Mouse (Mus musculus): ENCODE results near the gene Eif3b. TPM values are rescaled to one million over a fixed set of nuclear protein-coding genes. Genes with fewer than 3 reads are reported as not detected.
"Not testable (repeated sequence)": the region's sequence is repeated elsewhere in the genome, so short reads cannot be mapped to it uniquely, and the experiment has no call there.

Eif3b gene
- polyA plus RNA-seq, 1 experiment from 2014 or later, result 162 TPM

- H3K9ac ChIP-seq (ENCODE audit: low read length), result no peak overlapping the region
- no peaks in the 10 kb centered on the region for H3K9me3 ChIP-seq (ENCODE audit: control insufficient read depth, low read length)
- no peaks in the 10 kb centered on the region for H3K27me3 ChIP-seq (replicated peaks; ENCODE audit: control insufficient read depth, insufficient read depth, low read length)
- no peak for ATAC-seq (replicated peaks; ENCODE audit: low FRiP score, low TSS enrichment, low read depth)
- no peak overlapping the region for H3K4me3 ChIP-seq (ENCODE audit: low read depth, low read length)
- H3K27ac ChIP-seq (ENCODE audit: low read depth), result no peak overlapping the region
- H3K4me1 ChIP-seq (replicated peaks; ENCODE audit: control insufficient read depth, insufficient read depth, low read length), result no peaks in the 10 kb centered on the region
- no peak overlapping the region for H3K4me2 ChIP-seq (ENCODE audit: low read length)
- DNase-seq (ENCODE audit: low spot score), result no peak
- H3K36me3 ChIP-seq (ENCODE audit: control insufficient read depth, insufficient read depth, low read length), result no peaks in the 10 kb centered on the region
Observed at GRCm38 (mm10) chr5:140408801-140409200, 10.3 kb upstream of the Eif3b start.

- 38% methylated on average over 8 of the region's 8 CpGs for WGBS
- Histone ChIP-seq H3K9ac (ENCODE audit: low read length) (no peak overlapping the region), H3K9me3 (ENCODE audit: control insufficient read depth, low read length) (no peaks in the 10 kb centered on the region), H3K36me3 (ENCODE audit: control insufficient read depth, insufficient read depth, low read length) (no peaks in the 10 kb centered on the region), H3K4me1 (replicated peaks; ENCODE audit: control insufficient read depth, insufficient read depth, low read length) (no peaks in the 10 kb centered on the region), H3K27ac (ENCODE audit: low read depth) (no peak overlapping the region), H3K4me3 (ENCODE audit: low read depth, low read length) (no peak overlapping the region), H3K4me2 (ENCODE audit: low read length) (no peak overlapping the region), H3K27me3 (replicated peaks; ENCODE audit: control insufficient read depth, insufficient read depth, low read length) (no peaks in the 10 kb centered on the region)
- no peak for ATAC-seq (replicated peaks; ENCODE audit: low FRiP score, low TSS enrichment, low read depth)
- DNase-seq (ENCODE audit: low spot score), result peak; percentile 72
Observed at GRCm38 (mm10) chr5:140411339-140411738, 7.8 kb upstream of the Eif3b start.

- Histone ChIP-seq H3K36me3 (ENCODE audit: control insufficient read depth, insufficient read depth, low read length) (no peaks in the 10 kb centered on the region), H3K9ac (ENCODE audit: low read length) (no peak overlapping the region), H3K27ac (ENCODE audit: low read depth) (no peak overlapping the region), H3K4me1 (replicated peaks; ENCODE audit: control insufficient read depth, insufficient read depth, low read length) (no peaks in the 10 kb centered on the region), H3K9me3 (ENCODE audit: control insufficient read depth, low read length) (no peaks in the 10 kb centered on the region), H3K4me3 (ENCODE audit: low read depth, low read length) (no peak overlapping the region), H3K4me2 (ENCODE audit: low read length) (no peak overlapping the region), H3K27me3 (replicated peaks; ENCODE audit: control insufficient read depth, insufficient read depth, low read length) (no peaks in the 10 kb centered on the region)
- ATAC-seq (replicated peaks; ENCODE audit: low FRiP score, low TSS enrichment, low read depth) (no peak), DNase-seq (ENCODE audit: low spot score) (no peak)
- WGBS, result 65% methylated on average over 4 of the region's 4 CpGs
Observed at GRCm38 (mm10) chr5:140414647-140415046, 4.5 kb upstream of the Eif3b start.

GRCm38 (mm10) chr5:140418106-140418488, 1.0 kb upstream of the Eif3b start:
- 1% methylated on average over 12 of the region's 12 CpGs for WGBS
- Histone ChIP-seq H3K27me3 (replicated peaks; ENCODE audit: control insufficient read depth, insufficient read depth, low read length) (no peaks in the 10 kb centered on the region), H3K4me3 (ENCODE audit: low read depth, low read length) (peak overlapping the region; percentile 79), H3K4me2 (ENCODE audit: low read length) (peak overlapping the region; percentile 97), H3K9me3 (ENCODE audit: control insufficient read depth, low read length) (no peaks in the 10 kb centered on the region), H3K4me1 (replicated peaks; ENCODE audit: control insufficient read depth, insufficient read depth, low read length) (peaks cover 16% of the 10 kb centered on the region), H3K27ac (ENCODE audit: low read depth) (peak overlapping the region; percentile 97), H3K36me3 (ENCODE audit: control insufficient read depth, insufficient read depth, low read length) (no peaks in the 10 kb centered on the region), H3K9ac (ENCODE audit: low read length) (peak overlapping the region; percentile 94)
- peak; percentile 54 for DNase-seq (ENCODE audit: low spot score)
- ATAC-seq (replicated peaks; ENCODE audit: low FRiP score, low TSS enrichment, low read depth), result no peak

- peak; percentile 10; the same call in 1 of the 2 replicates for ATAC-seq (replicated peaks; ENCODE audit: low FRiP score, low TSS enrichment, low read depth)
Observed at GRCm38 (mm10) chr5:140419442-140420080, 433 bp downstream of the Eif3b start.

GRCm38 (mm10) chr5:140420616-140421015, 1.5 kb downstream of the Eif3b start:
- no peaks in the 10 kb centered on the region for H3K27me3 ChIP-seq (replicated peaks; ENCODE audit: control insufficient read depth, insufficient read depth, low read length)
- H3K27ac ChIP-seq (ENCODE audit: low read depth), result no peak overlapping the region
- no peak for DNase-seq (ENCODE audit: low spot score)
- H3K9ac ChIP-seq (ENCODE audit: low read length), result peak overlapping the region; percentile 94
- 56% methylated on average over 4 of the region's 4 CpGs for WGBS
- H3K4me3 ChIP-seq (ENCODE audit: low read depth, low read length), result peak overlapping the region; percentile 79
- ATAC-seq (replicated peaks; ENCODE audit: low FRiP score, low TSS enrichment, low read depth), result no peak
- H3K36me3 ChIP-seq (ENCODE audit: control insufficient read depth, insufficient read depth, low read length), result peaks cover 9% of the 10 kb centered on the region
- no peaks in the 10 kb centered on the region for H3K9me3 ChIP-seq (ENCODE audit: control insufficient read depth, low read length)
- peaks cover 16% of the 10 kb centered on the region for H3K4me1 ChIP-seq (replicated peaks; ENCODE audit: control insufficient read depth, insufficient read depth, low read length)
- H3K4me2 ChIP-seq (ENCODE audit: low read length), result peak overlapping the region; percentile 97

More at GRCm38 (mm10) chr5:140419442-140420080, 433 bp downstream of the Eif3b start:
- no peaks in the 10 kb centered on the region for H3K27me3 ChIP-seq (replicated peaks; ENCODE audit: control insufficient read depth, insufficient read depth, low read length)
- DNase-seq (ENCODE audit: low spot score), result no peak
- no peaks in the 10 kb centered on the region for H3K9me3 ChIP-seq (ENCODE audit: control insufficient read depth, low read length)
- peak overlapping the region; percentile 97 for H3K27ac ChIP-seq (ENCODE audit: low read depth)
- peak overlapping the region; percentile 94 for H3K9ac ChIP-seq (ENCODE audit: low read length)
- peak overlapping the region; percentile 79 for H3K4me3 ChIP-seq (ENCODE audit: low read depth, low read length)
- H3K4me2 ChIP-seq (ENCODE audit: low read length), result peak overlapping the region; percentile 97
- no peaks in the 10 kb centered on the region for H3K36me3 ChIP-seq (ENCODE audit: control insufficient read depth, insufficient read depth, low read length)
- peaks cover 16% of the 10 kb centered on the region for H3K4me1 ChIP-seq (replicated peaks; ENCODE audit: control insufficient read depth, insufficient read depth, low read length)
- WGBS, result under 1% methylated on average over 62 of the region's 62 CpGs

- Histone ChIP-seq H3K27me3 (replicated peaks; ENCODE audit: control insufficient read depth, insufficient read depth, low read length) (no peaks in the 10 kb centered on the region), H3K4me3 (ENCODE audit: low read depth, low read length) (no peak overlapping the region), H3K9me3 (ENCODE audit: control insufficient read depth, low read length) (no peaks in the 10 kb centered on the region), H3K4me1 (replicated peaks; ENCODE audit: control insufficient read depth, insufficient read depth, low read length) (peaks cover 15% of the 10 kb centered on the region), H3K36me3 (ENCODE audit: control insufficient read depth, insufficient read depth, low read length) (peaks cover 54% of the 10 kb centered on the region), H3K9ac (ENCODE audit: low read length) (no peak overlapping the region), H3K4me2 (ENCODE audit: low read length) (no peak overlapping the region), H3K27ac (ENCODE audit: low read depth) (no peak overlapping the region)
- DNase-seq (ENCODE audit: low spot score) (no peak), ATAC-seq (replicated peaks; ENCODE audit: low FRiP score, low TSS enrichment, low read depth) (no peak)
- 93% methylated on average over 17 of the region's 17 CpGs for WGBS
Observed at GRCm38 (mm10) chr5:140425016-140425783, 6.1 kb downstream of the Eif3b start.

- not testable (repeated sequence) for H3K27ac ChIP-seq (ENCODE audit: low read depth); ATAC-seq (replicated peaks; ENCODE audit: low FRiP score, low TSS enrichment, low read depth); H3K4me1 ChIP-seq (replicated peaks; ENCODE audit: control insufficient read depth, insufficient read depth, low read length); H3K27me3 ChIP-seq (replicated peaks; ENCODE audit: control insufficient read depth, insufficient read depth, low read length); H3K9me3 ChIP-seq (ENCODE audit: control insufficient read depth, low read length); DNase-seq (ENCODE audit: low spot score); H3K4me3 ChIP-seq (ENCODE audit: low read depth, low read length); H3K9ac ChIP-seq (ENCODE audit: low read length); H3K4me2 ChIP-seq (ENCODE audit: low read length)
- WGBS, result 100% methylated on average over 3 of the region's 6 CpGs
- H3K36me3 ChIP-seq (ENCODE audit: control insufficient read depth, insufficient read depth, low read length), result peaks cover 85% of the 10 kb centered on the region
Observed at GRCm38 (mm10) chr5:140439117-140439516, 20.0 kb downstream of the Eif3b start.

Measured in intestine, embryonic 14.5 days (tissue).